Mouse (Mus musculus) E14TG2a.4 (cell line): Measurements from ENCODE around the gene Rbm47.

ENCODE experiments used
- CTCF ChIP-seq: conservative IDR thresholded peaks from 2 replicates; pipeline ENCODE4 v1.5.1; 2014; ENCODE audit warnings: low read length
- NANOG ChIP-seq: IDR thresholded peaks from 2 replicates; pipeline ENCODE4 v1.6.1; 2014; ENCODE audit warnings: borderline replicate concordance, low read length, mixed read lengths
- POU5F1 ChIP-seq: IDR thresholded peaks from 2 replicates; pipeline ENCODE4 v1.6.1; 2014; ENCODE audit warnings: low read length, borderline replicate concordance

GRCm38 (mm10) chr5:66124089-66124400, 48.9 kb downstream of the Rbm47 start:
- no peak for TF ChIP-seq CTCF
- TF ChIP-seq POU5F1: no peak
- TF ChIP-seq NANOG: no peak
